Mouse (Mus musculus) hindbrain, embryonic 10.5 days (tissue): ENCODE measurements at regions not wholly inside any gene's neighbourhood (a gene's known extent, or its start where the extent isn't known, plus 50 kb on each side); places are given as distances from the start of the nearest gene placed in this dataset.
A peak's percentile ranks its signal among the peaks of the same experiment; 100 is the strongest.

Experiments used
- DNase-seq: peaks from one replicate; pipeline ENCODE4 v3.0.0-alpha.2; 2017; ENCODE audit warnings: low spot score
- H3K27ac ChIP-seq: fragments of 300-500 bp; sonication (generic); 2 replicates; pipeline ENCODE4 v1.5.1; 2016; ENCODE audit warnings: mild to moderate bottlenecking, moderate library complexity
- H3K27me3 ChIP-seq: fragments of 300-500 bp; sonication (generic); 2 replicates; pipeline ENCODE4 v1.6.1; 2016; ENCODE audit warnings: mild to moderate bottlenecking; ENCODE audit not compliant: poor library complexity, insufficient read depth, severe bottlenecking
- H3K36me3 ChIP-seq: fragments of 300-500 bp; sonication (generic); 2 replicates; pipeline ENCODE4 v1.6.1; 2016; ENCODE audit warnings: mild to moderate bottlenecking, moderate library complexity
- H3K4me1 ChIP-seq: fragments of 300-500 bp; sonication (generic); replicated peaks from 2 replicates; pipeline ENCODE4 v1.6.1; 2016; ENCODE audit warnings: mild to moderate bottlenecking
- H3K4me3 ChIP-seq: fragments of 300-500 bp; sonication (generic); 2 replicates; pipeline ENCODE4 v1.5.1; 2016; ENCODE audit warnings: mild to moderate bottlenecking, moderate library complexity
- H3K9me3 ChIP-seq: fragments of 300-500 bp; sonication (generic); 2 replicates; pipeline ENCODE4 v1.6.1; 2016; ENCODE audit warnings: mild to moderate bottlenecking, moderate library complexity
- WGBS: fragments of 180-500 bp; shearing (Covaris S2); methylation state at CpG from one replicate; pipeline ENCODE4 v1.1.7; 2016; 5-methylcytosine and 5-hydroxymethylcytosine counted together

- no peaks in the 10 kb centered on the region for H3K27me3 ChIP-seq
- no peaks in the 10 kb centered on the region for H3K36me3 ChIP-seq
- no peak for DNase-seq
- WGBS, result 45% methylated on average over 5 of the region's 5 CpGs
- no peak overlapping the region for H3K4me3 ChIP-seq
- no peaks in the 10 kb centered on the region for H3K9me3 ChIP-seq
- H3K4me1 ChIP-seq, result peaks cover 9% of the 10 kb centered on the region; the same call in 1 of the 2 replicates
- H3K27ac ChIP-seq, result no peak overlapping the region
Measured at GRCm38 (mm10) chr8:35233520-35234186, 531.9 kb upstream of the Gm19410 start.

- 63% methylated on average over 5 of the region's 5 CpGs for WGBS
- no peak overlapping the region for H3K27ac ChIP-seq
- peaks cover 9% of the 10 kb centered on the region; the same call in 1 of the 2 replicates for H3K4me1 ChIP-seq
- H3K36me3 ChIP-seq, result no peaks in the 10 kb centered on the region
- H3K4me3 ChIP-seq, result no peak overlapping the region
- H3K27me3 ChIP-seq, result no peaks in the 10 kb centered on the region
- no peaks in the 10 kb centered on the region for H3K9me3 ChIP-seq
- DNase-seq, result no peak
Measured at GRCm38 (mm10) chr8:35234436-35234835, 531.2 kb upstream of the Gm19410 start.

DNA sequence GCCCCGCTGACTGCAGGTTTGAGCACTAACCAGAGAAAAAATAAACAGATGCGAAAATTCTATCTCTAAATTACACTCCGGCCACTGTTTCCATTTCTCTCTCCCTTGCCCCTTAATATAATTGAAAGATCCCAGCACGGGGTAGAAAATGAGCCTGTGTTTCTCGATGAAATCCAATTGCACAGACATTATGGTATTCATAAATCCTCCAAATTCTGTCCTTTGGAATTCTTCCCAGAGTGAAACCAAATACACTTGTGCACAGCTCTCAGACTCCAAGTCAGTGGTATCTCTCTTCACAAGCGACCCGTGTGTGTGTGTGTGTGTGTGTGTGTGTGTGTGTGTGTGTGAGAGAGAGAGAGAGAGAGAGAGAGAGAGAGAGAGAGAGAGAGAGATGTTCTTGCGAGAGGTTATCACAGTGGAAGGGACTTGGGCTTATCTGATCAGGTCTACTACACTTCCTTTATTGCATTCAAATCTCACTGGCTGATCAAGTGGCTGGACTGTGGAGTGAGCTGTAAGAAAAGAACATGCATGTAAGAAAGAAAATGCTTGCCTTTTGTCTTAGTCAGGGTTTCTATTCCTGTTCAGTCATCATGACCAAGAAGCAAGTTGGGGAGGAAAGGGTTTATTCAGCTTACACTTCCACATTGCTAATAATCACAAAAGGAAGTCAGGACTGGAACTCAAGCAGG lies 529.6 kb upstream of the Gm19410 start:
- no peak for DNase-seq
- 85% methylated on average over 8 of the region's 8 CpGs for WGBS
- Histone ChIP-seq H3K4me3 (no peak overlapping the region), H3K27ac (no peak overlapping the region), H3K4me1 (peaks cover 9% of the 10 kb centered on the region; the same call in 1 of the 2 replicates), H3K36me3 (no peaks in the 10 kb centered on the region), H3K27me3 (no peaks in the 10 kb centered on the region), H3K9me3 (no peaks in the 10 kb centered on the region)

GRCm38 (mm10) chr8:35237279-35237678 lies 528.3 kb upstream of the Gm19410 start:
- no peaks in the 10 kb centered on the region for H3K36me3 ChIP-seq

GRCm38 (mm10) chr8:35240884-35241283 lies 524.7 kb upstream of the Gm19410 start:
- Histone ChIP-seq H3K27me3 (no peaks in the 10 kb centered on the region), H3K36me3 (no peaks in the 10 kb centered on the region), H3K9me3 (no peaks in the 10 kb centered on the region), H3K4me3 (no peak overlapping the region), H3K27ac (no peak overlapping the region), H3K4me1 (peaks cover 8% of the 10 kb centered on the region)
- DNase-seq, result no peak
- WGBS, result 94% methylated on average over 6 of the region's 6 CpGs

More at GRCm38 (mm10) chr8:35237279-35237678, 528.3 kb upstream of the Gm19410 start:
- DNase-seq, result no peak
- H3K9me3 ChIP-seq, result no peaks in the 10 kb centered on the region
- no peak overlapping the region for H3K27ac ChIP-seq
- H3K4me1 ChIP-seq, result peaks cover 9% of the 10 kb centered on the region; the same call in 1 of the 2 replicates
- H3K4me3 ChIP-seq, result no peak overlapping the region
- no peaks in the 10 kb centered on the region for H3K27me3 ChIP-seq
- 88% methylated on average over 6 of the region's 6 CpGs for WGBS

GRCm38 (mm10) chr8:35243555-35243954 lies 522.0 kb upstream of the Gm19410 start:
- H3K27me3 ChIP-seq, result no peaks in the 10 kb centered on the region
- peak overlapping the region; percentile 76 for H3K27ac ChIP-seq
- H3K4me1 ChIP-seq, result peaks cover 8% of the 10 kb centered on the region
- WGBS, result 36% methylated on average over 11 of the region's 11 CpGs
- peak; percentile 20 for DNase-seq
- peak overlapping the region; percentile 23; the same call in 1 of the 2 replicates for H3K4me3 ChIP-seq
- H3K9me3 ChIP-seq, result no peaks in the 10 kb centered on the region
- no peaks in the 10 kb centered on the region for H3K36me3 ChIP-seq

GRCm38 (mm10) chr8:35249747-35250375 lies 515.7 kb upstream of the Gm19410 start:
- no peaks in the 10 kb centered on the region for H3K36me3 ChIP-seq
- no peaks in the 10 kb centered on the region for H3K4me1 ChIP-seq
- H3K27me3 ChIP-seq, result no peaks in the 10 kb centered on the region
- WGBS, result 86% methylated on average over 7 of the region's 7 CpGs
- H3K4me3 ChIP-seq, result no peak overlapping the region
- no peak for DNase-seq
- no peak overlapping the region for H3K27ac ChIP-seq
- H3K9me3 ChIP-seq, result no peaks in the 10 kb centered on the region

- Histone ChIP-seq H3K4me3 (no peak overlapping the region), H3K9me3 (no peaks in the 10 kb centered on the region), H3K27ac (no peak overlapping the region), H3K4me1 (no peaks in the 10 kb centered on the region), H3K27me3 (no peaks in the 10 kb centered on the region), H3K36me3 (no peaks in the 10 kb centered on the region)
- 72% methylated on average over 4 of the region's 4 CpGs for WGBS
- DNase-seq, result no peak
Measured at GRCm38 (mm10) chr8:35250641-35251040, 514.9 kb upstream of the Gm19410 start.

GRCm38 (mm10) chr8:35253946-35254345 lies 511.6 kb upstream of the Gm19410 start:
- WGBS, result 88% methylated on average over 4 of the region's 4 CpGs
- Histone ChIP-seq H3K27ac (no peak overlapping the region), H3K4me1 (no peaks in the 10 kb centered on the region), H3K36me3 (no peaks in the 10 kb centered on the region), H3K4me3 (no peak overlapping the region), H3K27me3 (no peaks in the 10 kb centered on the region), H3K9me3 (no peaks in the 10 kb centered on the region)
- no peak for DNase-seq

GRCm38 (mm10) chr8:35255327-35255726 lies 510.3 kb upstream of the Gm19410 start:
- 90% methylated on average over 2 of the region's 2 CpGs for WGBS
- Histone ChIP-seq H3K4me1 (no peaks in the 10 kb centered on the region), H3K27me3 (no peaks in the 10 kb centered on the region), H3K9me3 (no peaks in the 10 kb centered on the region), H3K4me3 (no peak overlapping the region), H3K36me3 (no peaks in the 10 kb centered on the region), H3K27ac (no peak overlapping the region)
- DNase-seq, result no peak

- Histone ChIP-seq H3K36me3 (no peaks in the 10 kb centered on the region), H3K27me3 (no peaks in the 10 kb centered on the region), H3K9me3 (no peaks in the 10 kb centered on the region), H3K4me1 (no peaks in the 10 kb centered on the region), H3K4me3 (no peak overlapping the region), H3K27ac (no peak overlapping the region)
- 52% methylated on average over 4 of the region's 4 CpGs for WGBS
- no peak for DNase-seq
Measured at GRCm38 (mm10) chr8:35256958-35257357, 508.6 kb upstream of the Gm19410 start.

- no peaks in the 10 kb centered on the region for H3K36me3 ChIP-seq
- no peaks in the 10 kb centered on the region for H3K27me3 ChIP-seq
- H3K9me3 ChIP-seq, result no peaks in the 10 kb centered on the region
- peak; percentile 15 for DNase-seq
- H3K4me3 ChIP-seq, result no peak overlapping the region
- H3K27ac ChIP-seq, result no peak overlapping the region
- whole genome bisulfite sequencing, result 71% methylated on average over 5 of the region's 5 CpGs
- no peaks in the 10 kb centered on the region for H3K4me1 ChIP-seq
Measured at GRCm38 (mm10) chr8:35268221-35268620, 497.4 kb upstream of the Gm19410 start.

DNA sequence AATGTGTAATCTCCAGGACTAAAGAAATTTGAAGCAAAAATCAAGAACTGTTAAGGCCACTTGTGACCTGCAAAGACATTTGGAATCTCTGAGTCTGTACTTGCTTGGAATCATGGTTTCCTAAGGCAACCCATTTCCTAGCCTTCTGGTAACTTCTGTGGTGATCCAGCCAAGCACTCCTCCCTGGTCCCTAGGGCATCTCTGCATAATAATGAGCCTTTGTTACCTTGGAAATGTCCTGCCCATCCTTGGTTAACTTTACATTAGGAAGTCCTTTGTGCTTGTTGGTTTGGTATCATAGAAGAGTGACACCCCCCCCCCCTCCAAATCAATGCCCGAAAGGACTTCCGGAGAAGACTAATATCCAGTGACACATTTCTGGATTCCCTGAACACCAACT lies 496.6 kb upstream of the Gm19410 start:
- DNase-seq, result no peak
- 93% methylated on average over 2 of the region's 2 CpGs for WGBS
- no peak overlapping the region for H3K27ac ChIP-seq

More for the DNA sequence above, 496.6 kb upstream of the Gm19410 start:
- H3K36me3 ChIP-seq, result no peaks in the 10 kb centered on the region
- H3K4me1 ChIP-seq, result no peaks in the 10 kb centered on the region
- H3K4me3 ChIP-seq, result no peak overlapping the region
- H3K27me3 ChIP-seq, result no peaks in the 10 kb centered on the region
- no peaks in the 10 kb centered on the region for H3K9me3 ChIP-seq
